20 mouse cellular contexts compared by ENCODE assay signal in genomic region chr5:124220551-124220950, GRCm38 (mm10). TPM values are rescaled to one million over a fixed set of nuclear protein-coding genes. Genes with fewer than 3 reads are reported as not detected.
DNase-seq lines count a peak whose midpoint lies in the region; ATAC-seq and TF ChIP-seq lines count a peak whose summit lies in the region.
"Had no signal": no experiment of that assay in that cellular context is flagged by ENCODE, and none has a peak within 500 bp of the region (broad histone marks: within the 10 kb centered on the region; RNA-seq: fewer than 3 reads in every experiment).

No protein-coding gene starts in this region.

- intact Hi-C loops in heart, adult 2 months (cut with DNase I): no loop called here

- no peak for ATAC-seq in kidney, embryonic 15.5 days (replicated peaks; ENCODE audit: low FRiP score)
- ATAC-seq in neural tube, embryonic 15.5 days (ENCODE audit: low FRiP score): no peak
- ATAC-seq: activated CD4-positive, CD25-positive, alpha-beta regulatory T cell, adult 4 months; midbrain, embryonic 15.5 days had no signal

- no peaks in the 10 kb centered on the region for H3K9me3 ChIP-seq in kidney, embryonic 15.5 days (replicated peaks)
- H3K9me3 ChIP-seq in neural tube, embryonic 15.5 days (replicated peaks): no peaks in the 10 kb centered on the region
- H3K9me3 ChIP-seq: hindbrain, embryonic 13.5 days; midbrain, embryonic 15.5 days; neural tube, embryonic 12.5 days had no signal

- TF ChIP-seq EP300 in heart, adult 2 months (IDR thresholded peaks at IDR 0.05; ENCODE audit: insufficient read depth, low read depth, low read length): no peak

- H3K4me3 ChIP-seq in heart, adult 2 months: no peak overlapping the region
- H3K4me3 ChIP-seq in kidney, adult 2 months (ENCODE audit: insufficient read depth, low read depth, low read length): no peak overlapping the region
- H3K4me3 ChIP-seq in kidney, embryonic 15.5 days (replicated peaks): no peak overlapping the region
- H3K4me3 ChIP-seq in neural tube, embryonic 15.5 days (replicated peaks): no peak overlapping the region
- H3K4me3 ChIP-seq: hindbrain, embryonic 13.5 days; midbrain, embryonic 15.5 days; neural tube, embryonic 12.5 days had no signal

- H3K36me3 ChIP-seq in heart, adult 2 months (ENCODE audit: control insufficient read depth, insufficient read depth, low read length): peaks cover 7% of the 10 kb centered on the region
- H3K36me3 ChIP-seq in kidney, adult 2 months (ENCODE audit: control insufficient read depth, insufficient read depth, low read length): no peaks in the 10 kb centered on the region
- no peaks in the 10 kb centered on the region for H3K36me3 ChIP-seq in kidney, embryonic 15.5 days
- H3K36me3 ChIP-seq in neural tube, embryonic 15.5 days: peaks cover 2% of the 10 kb centered on the region; the same call in 1 of the 2 replicates
- H3K36me3 ChIP-seq: hindbrain, embryonic 13.5 days; midbrain, embryonic 15.5 days; neural tube, embryonic 12.5 days had no signal

- H3K27me3 ChIP-seq in heart, adult 2 months (ENCODE audit: control insufficient read depth, insufficient read depth, low read length): no peaks in the 10 kb centered on the region
- H3K27me3 ChIP-seq in kidney, adult 2 months (replicated peaks; ENCODE audit: control insufficient read depth, insufficient read depth, low read length): no peaks in the 10 kb centered on the region
- no peaks in the 10 kb centered on the region for H3K27me3 ChIP-seq in kidney, embryonic 15.5 days
- no peaks in the 10 kb centered on the region for H3K27me3 ChIP-seq in neural tube, embryonic 15.5 days (replicated peaks)
- H3K27me3 ChIP-seq: midbrain, embryonic 15.5 days; neural tube, embryonic 12.5 days had no signal

- no peak for TF ChIP-seq CTCF in heart, adult 2 months (IDR thresholded peaks at IDR 0.05)
- TF ChIP-seq CTCF in kidney, adult 2 months (conservative IDR thresholded peaks at IDR 0.05; ENCODE audit: insufficient read depth, insufficient read length, low read depth, low read length): no peak

- 67% methylated on average over 5 of the region's 5 CpGs for WGBS in heart, adult 2 months
- 87% methylated on average over 5 of the region's 5 CpGs for WGBS in kidney, adult 2 months
- WGBS in kidney, embryonic 15.5 days: 91% methylated on average over 5 of the region's 5 CpGs
- 96% methylated on average over 5 of the region's 5 CpGs for WGBS in neural tube, embryonic 15.5 days

- no peak for DNase-seq in heart, adult 2 months
- no peak for DNase-seq in heart, adult 18-20 months
- no peak for DNase-seq in kidney, adult 2 months
- no peak for DNase-seq in neural tube, embryonic 10.5 days (ENCODE audit: extremely low spot score, low spot score)
- no peak for DNase-seq in urinary bladder, postnatal 4 days (ENCODE audit: low spot score in 2 of 2)
- no peak for DNase-seq in ovary, postnatal 14 days (ENCODE audit: low spot score)
- DNase-seq: adrenal gland, postnatal 25 days; cerebellum, adult 9-11 months; gastrocnemius, postnatal 14 days; kidney, adult 11 months; kidney, postnatal 25 days; left cerebral cortex, postnatal 4 days; right cerebral cortex, postnatal 4 days; thymus, postnatal 4 days had no signal

- peak overlapping the region; percentile 90 for H3K27ac ChIP-seq in heart, adult 2 months
- H3K27ac ChIP-seq in kidney, adult 2 months (ENCODE audit: insufficient read depth, low read depth, low read length): peak overlapping the region; percentile 85
- H3K27ac ChIP-seq in kidney, embryonic 15.5 days: no peak overlapping the region
- 0 out of 2 replicates have a peak overlapping the region, but pooled peaks have one; percentile 19 for H3K27ac ChIP-seq in neural tube, embryonic 15.5 days (replicated peaks)
- H3K27ac ChIP-seq: hindbrain, embryonic 13.5 days; midbrain, embryonic 15.5 days; neural tube, embryonic 12.5 days had no signal

- H3K4me2 ChIP-seq in kidney, embryonic 15.5 days: no peak overlapping the region
- H3K4me2 ChIP-seq in neural tube, embryonic 15.5 days: no peak overlapping the region
- H3K4me2 ChIP-seq: hindbrain, embryonic 13.5 days; midbrain, embryonic 15.5 days; neural tube, embryonic 12.5 days had no signal

- H3K4me1 ChIP-seq in heart, adult 2 months (ENCODE audit: control insufficient read depth, insufficient read depth, low read length): peaks cover 60% of the 10 kb centered on the region
- H3K4me1 ChIP-seq in kidney, adult 2 months (ENCODE audit: control insufficient read depth, insufficient read depth, low read length): peaks cover 21% of the 10 kb centered on the region
- peaks cover 47% of the 10 kb centered on the region for H3K4me1 ChIP-seq in kidney, embryonic 15.5 days
- H3K4me1 ChIP-seq in neural tube, embryonic 15.5 days: peaks cover 37% of the 10 kb centered on the region

- H3K79me2 ChIP-seq in heart, adult 2 months (replicated peaks; ENCODE audit: control insufficient read depth, insufficient read depth, low read length): no peaks in the 10 kb centered on the region

- H3K9ac ChIP-seq in heart, adult 2 months (ENCODE audit: low read depth, low read length): peak overlapping the region; percentile 56
- H3K9ac ChIP-seq in kidney, embryonic 15.5 days: no peak overlapping the region
- no peak overlapping the region for H3K9ac ChIP-seq in neural tube, embryonic 15.5 days (replicated peaks)
- H3K9ac ChIP-seq: hindbrain, embryonic 13.5 days; midbrain, embryonic 15.5 days; neural tube, embryonic 12.5 days had no signal

- TF ChIP-seq POLR2A in heart, adult 2 months (IDR thresholded peaks at IDR 0.05; ENCODE audit: insufficient read depth, low read depth, low read length): no peak
- no peak for TF ChIP-seq POLR2A in kidney, adult 2 months (IDR thresholded peaks at IDR 0.05; ENCODE audit: low read depth, low read length)

RNA-seq across cellular contexts. Expression of gene Pitpnm2, which starts 29.0 kb away (rescaled TPM):
- total RNA-seq in heart, adult 2 months (2021): 10 to 100 TPM; 40.1 TPM
- 34.9 and 37.7 TPM in 2 replicates for polyA plus RNA-seq in heart, adult 2 months (2012; rRNA removed)
- total RNA-seq in heart, adult 18-20 months (2021): 10 to 100 TPM; 36.8 to 38.9 TPM
- 17.3 and 19.8 TPM in 2 replicates for polyA plus RNA-seq in kidney, adult 2 months (2012; rRNA removed)
- polyA plus RNA-seq in kidney, embryonic 15.5 days (2015; fragmentation: Nextera tagmentation; extraction: Ambion mirVana): 3.5 and 3.6 TPM in 2 replicates
- polyA plus RNA-seq in neural tube, embryonic 15.5 days (2015; fragmentation: Nextera tagmentation; extraction: Ambion mirVana): 8.9 and 9.4 TPM in 2 replicates
